Mouse (Mus musculus): ENCODE measurements at regions not wholly inside any gene's neighbourhood (a gene's known extent, or its start where the extent isn't known, plus 50 kb on each side); places are given as distances from the start of the nearest gene placed in this dataset.
A peak's percentile ranks its signal among the peaks of the same experiment; 100 is the strongest.
"Not testable (repeated sequence)": the region's sequence is repeated elsewhere in the genome, so short reads cannot be mapped to it uniquely, and the experiment has no call there.

DNA sequence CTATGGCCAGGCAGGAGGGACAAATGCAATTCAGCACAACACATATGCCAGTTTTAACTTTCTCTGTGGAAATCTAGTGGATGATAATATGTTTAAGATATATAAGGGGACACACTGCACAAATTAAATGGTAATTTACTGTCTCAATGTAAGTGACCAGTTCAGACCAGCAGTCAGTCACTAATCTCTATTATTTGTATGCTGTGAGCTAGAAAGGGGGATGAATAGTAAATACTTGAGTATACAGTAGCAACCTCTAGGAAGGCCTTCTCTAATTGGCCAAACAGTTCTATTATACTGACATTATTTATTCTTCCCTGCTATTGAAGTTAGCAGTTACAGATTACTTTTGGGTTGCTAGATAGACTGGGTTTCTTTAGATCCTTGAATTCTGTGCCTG lies 391.2 kb downstream of the Fign start:
- no peak for DNase-seq

DNA sequence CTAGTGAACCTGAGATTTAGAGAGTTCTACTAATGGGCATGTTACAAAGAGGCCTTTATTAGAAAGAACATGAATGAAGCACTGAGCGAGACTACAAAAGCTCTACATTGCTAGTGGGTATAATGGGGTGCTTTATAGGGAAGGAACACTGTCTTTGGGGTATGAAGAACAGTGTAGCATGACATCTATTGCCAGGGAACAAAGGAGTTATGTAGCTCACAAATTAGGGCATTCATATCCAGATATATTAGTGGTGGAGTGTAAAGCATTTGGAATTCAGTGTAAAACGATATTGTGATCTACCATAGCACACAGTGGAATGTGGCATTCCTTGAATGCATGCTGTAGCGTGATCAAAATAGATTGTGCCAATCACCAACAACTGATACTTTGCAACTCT lies 391.7 kb downstream of the Fign start:
- no peak for DNase-seq

DNA sequence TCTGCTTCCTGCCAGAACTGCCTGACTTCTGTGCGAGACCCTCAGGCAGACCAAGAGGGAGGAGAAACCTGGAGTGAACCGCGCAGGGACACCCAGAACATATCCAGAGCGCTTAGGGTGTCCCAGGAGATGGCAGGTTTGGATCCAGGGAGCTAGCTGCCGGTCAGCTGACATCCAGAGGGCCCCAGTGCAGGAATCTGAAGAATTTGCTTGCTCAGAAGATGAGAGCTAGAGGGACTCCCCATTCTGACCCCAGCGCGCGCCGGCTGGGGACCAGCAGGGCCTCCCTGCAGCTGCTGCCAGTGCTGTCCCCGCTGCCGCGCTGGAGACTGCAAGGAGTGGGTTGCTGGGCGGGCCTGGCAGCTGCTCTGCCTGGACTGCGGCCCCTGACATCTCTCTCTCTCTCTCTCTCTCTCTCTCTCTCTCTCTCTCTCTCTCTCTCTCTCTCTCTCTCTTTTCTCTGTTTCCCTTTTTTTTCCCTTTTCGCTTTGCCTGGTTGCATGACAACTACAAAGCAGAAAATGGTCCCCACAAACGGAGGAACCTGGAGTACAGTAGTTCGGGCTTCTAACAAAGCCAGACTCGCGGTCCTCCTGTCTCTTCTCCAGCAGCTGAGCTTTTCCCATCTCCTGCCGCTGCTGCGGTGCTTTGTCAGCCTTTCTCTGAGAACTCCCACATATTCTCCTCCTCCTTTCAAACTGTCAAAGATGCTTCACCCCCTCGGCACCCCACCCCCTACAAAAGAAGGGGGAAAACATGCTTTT lies 395.3 kb downstream of the Fign start:
- DNase-seq, result peak; percentile 11

DNA sequence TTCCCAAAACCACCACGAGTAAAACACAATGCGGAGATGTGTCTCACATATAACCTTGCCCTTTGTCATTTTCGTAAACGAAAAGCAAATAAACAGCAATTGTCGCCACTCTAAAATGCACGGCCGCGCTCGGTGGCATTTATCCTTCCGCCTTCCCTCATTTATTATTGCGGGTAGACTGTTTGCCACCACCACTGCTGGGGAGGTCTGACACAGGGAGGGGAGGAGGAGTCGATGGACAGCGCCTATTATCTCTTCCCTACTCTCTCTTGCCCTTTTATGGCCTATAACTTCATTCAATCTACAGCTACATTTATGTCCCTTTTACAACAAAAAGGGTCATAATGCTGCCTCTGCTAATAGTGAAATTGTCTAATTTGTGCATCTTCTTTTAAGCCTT lies 396.0 kb downstream of the Fign start:
- DNase-seq, result no peak

DNA sequence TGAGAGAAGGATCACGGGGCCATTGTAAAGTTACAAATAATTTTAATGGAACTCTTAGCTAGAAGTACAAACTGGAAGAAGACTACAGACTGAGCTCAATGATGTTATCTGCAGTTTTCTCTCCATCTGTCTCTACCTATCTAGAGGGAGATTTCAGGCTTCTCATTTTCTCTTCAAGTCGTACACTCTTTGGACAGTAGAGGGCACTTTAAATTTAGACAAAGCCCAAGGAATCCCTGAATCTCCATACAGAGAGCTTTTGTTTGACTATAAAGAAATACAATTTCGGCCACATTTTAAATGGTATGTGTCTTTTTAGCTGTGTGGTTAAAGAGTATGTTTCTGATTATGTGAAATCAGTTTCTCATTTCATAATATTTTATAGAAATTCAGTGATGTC lies 397.6 kb downstream of the Fign start:
- DNase-seq, result no peak

DNA sequence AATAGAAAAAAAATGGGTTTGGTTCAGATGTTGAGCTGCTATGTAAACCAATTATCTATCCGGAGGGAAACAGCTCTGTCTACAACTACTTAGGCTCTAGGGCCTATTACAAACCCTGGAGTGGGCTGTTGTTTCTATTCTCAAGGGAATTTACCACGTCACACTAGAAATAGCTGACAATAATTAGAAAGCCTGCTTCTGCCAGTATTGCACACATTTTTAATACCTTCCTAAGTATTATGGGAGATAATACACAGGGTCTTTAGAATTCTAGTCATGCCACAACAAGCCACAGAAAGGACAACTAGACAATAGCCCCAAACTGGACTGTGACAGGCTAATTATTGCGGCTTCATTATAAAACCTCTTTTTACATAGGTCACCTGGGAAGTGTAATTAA lies 428.1 kb downstream of the Fign start:
- no peak for DNase-seq

DNA sequence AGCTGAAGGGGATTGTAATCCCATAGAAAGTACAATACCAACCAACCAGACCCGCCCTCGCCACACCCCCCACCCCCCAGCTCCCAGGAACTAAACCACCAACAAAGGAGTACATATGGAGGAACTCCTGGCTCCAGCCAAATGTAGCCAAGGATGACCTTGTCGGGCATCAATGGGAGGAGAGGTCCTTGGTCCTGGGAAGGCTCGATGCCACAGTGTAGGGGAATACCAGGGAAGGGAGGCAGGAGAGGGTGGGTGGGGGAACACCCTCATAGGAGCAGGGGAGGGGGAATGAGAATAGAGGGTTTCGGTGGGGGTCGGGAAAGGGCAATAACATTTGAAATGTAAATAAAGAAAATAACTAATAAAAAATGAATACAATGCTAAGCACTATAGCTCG lies 429.1 kb downstream of the Fign start:
- DNase-seq, result no peak

DNA sequence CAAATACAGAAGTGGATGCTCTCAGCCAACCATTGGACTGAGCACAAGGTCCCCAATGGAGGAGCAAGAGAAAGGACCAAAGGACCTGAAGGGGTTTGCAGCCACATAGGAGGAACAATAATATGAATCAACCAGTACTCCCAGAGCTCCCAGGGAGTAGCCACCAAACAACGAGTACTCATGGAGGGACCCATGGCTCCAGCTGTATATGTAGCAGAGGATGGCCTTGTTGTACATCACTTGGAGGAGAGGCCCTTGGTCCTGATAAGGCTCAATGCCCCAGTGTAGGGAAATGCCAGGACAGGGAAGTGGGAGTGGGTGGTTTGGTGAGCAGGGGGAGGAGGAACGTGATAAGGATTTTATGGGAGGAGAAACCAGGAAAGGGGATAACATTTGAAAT lies 437.9 kb downstream of the Fign start:
- DNase-seq, result not testable (repeated sequence)

Measured in layer of hippocampus, adult 9-11 months (tissue).